Mouse (Mus musculus) olfactory bulb, adult 2 months (tissue): ENCODE results near the gene Gm45233. TPM values are rescaled to one million over a fixed set of nuclear protein-coding genes. Genes with fewer than 3 reads are reported as not detected.
"Not testable (repeated sequence)": the region's sequence is repeated elsewhere in the genome, so short reads cannot be mapped to it uniquely, and the experiment has no call there.

Source experiments
- H3K27ac ChIP-seq: fragments of 200-500 bp; 2 replicates; pipeline ENCODE4 v1.5.1; 2012; ENCODE audit warnings: low read depth, low read length; ENCODE audit not compliant: insufficient read depth
- H3K4me1 ChIP-seq: fragments of 200-500 bp; 2 replicates; pipeline ENCODE4 v1.6.1; 2012; ENCODE audit warnings: low read length; ENCODE audit not compliant: control insufficient read depth, insufficient read depth
- H3K4me3 ChIP-seq: fragments of 200-500 bp; 2 replicates; pipeline ENCODE4 v1.5.1; 2012; ENCODE audit warnings: mild to moderate bottlenecking, low read depth, low read length, moderate library complexity; ENCODE audit not compliant: insufficient read depth
- CTCF ChIP-seq: fragments of 200-500 bp; IDR thresholded peaks from 2 replicates; pipeline ENCODE4 v1.5.1; 2012; ENCODE audit warnings: low read depth, mild to moderate bottlenecking, low read length, moderate library complexity; ENCODE audit not compliant: insufficient read depth
- POLR2A ChIP-seq: fragments of 200-500 bp; IDR thresholded peaks from 2 replicates; pipeline ENCODE4 v1.6.1; 2012; ENCODE audit warnings: mild to moderate bottlenecking, low read depth, low read length, moderate library complexity; ENCODE audit not compliant: insufficient read depth
- WGBS: fragments of 180-500 bp; shearing (Covaris S2); methylation state at CpG from one replicate; pipeline ENCODE4 v1.1.7; 2018; 5-methylcytosine and 5-hydroxymethylcytosine counted together
- polyA plus RNA-seq: library from polyadenylated mRNA; stranded (reverse); fragments of >200 nt; gene quantifications from 2 replicates; pipeline ENCODE4 v1.2.4, GENCODE M21; 2012; ENCODE audit warnings: low replicate concordance; ENCODE audit not compliant: missing spikeins, insufficient read depth, insufficient read length

Gene Gm45233
- not detected in 2 replicates for polyA plus RNA-seq

DNA sequence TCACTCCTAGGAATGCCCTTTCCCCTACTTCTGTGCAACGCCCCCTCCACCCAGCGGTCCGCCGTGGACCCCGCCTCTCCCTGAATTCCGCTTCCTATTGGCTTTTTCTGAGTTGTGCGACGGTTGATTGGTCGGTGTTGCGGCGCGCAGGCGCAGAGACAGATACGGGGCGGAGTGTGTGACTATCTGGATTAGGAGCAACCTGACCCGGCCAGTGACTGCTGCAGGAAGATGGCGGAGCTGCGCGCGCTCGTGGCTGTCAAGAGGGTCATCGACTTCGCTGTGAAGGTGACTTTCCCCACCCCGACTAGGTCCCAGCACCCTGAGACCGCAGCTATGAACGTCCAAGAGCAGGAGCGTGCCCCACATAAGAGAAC lies at the start of gene Gm45233, which contains the start of gene Etfb:
Gm45233 (plus strand) TSS at position 212 of the 377 bp plus-strand sequence.
Etfb (plus strand) TSS at position 167 of the 377 bp plus-strand sequence.
- H3K27ac ChIP-seq: peak within 1 kb of the TSS; percentile 85
- peaks cover 16% of the 10 kb centered on the region for H3K4me1 ChIP-seq
- peak within 1 kb of the TSS; percentile 62 for H3K4me3 ChIP-seq
- TF ChIP-seq CTCF (no peak), POLR2A (peak; percentile 89)
- WGBS: 0% methylated on average over 27 of the region's 27 CpGs

DNA sequence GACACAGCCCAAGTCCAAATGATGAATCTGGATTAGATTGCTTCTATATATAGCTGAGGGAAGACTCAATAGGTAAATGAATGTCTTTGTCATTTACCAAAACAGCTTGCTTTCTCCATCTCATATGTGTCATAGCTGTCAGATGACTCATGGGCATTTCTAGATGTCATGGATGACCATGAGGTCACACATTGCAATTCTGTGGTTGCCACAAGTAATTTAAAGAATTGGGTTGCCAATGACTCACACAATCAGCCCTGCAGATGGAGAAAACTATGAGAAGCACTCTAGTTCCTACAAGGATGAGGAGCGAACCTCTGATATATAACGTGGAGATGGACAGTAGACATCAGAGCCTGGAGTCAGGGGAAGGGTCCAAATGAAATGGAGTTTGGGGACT lies 44.4 kb upstream of the Gm45233 start:
- TF ChIP-seq CTCF (no peak), POLR2A (no peak)
- H3K4me3 ChIP-seq: no peak overlapping the region
- H3K4me1 ChIP-seq: no peaks in the 10 kb centered on the region
- H3K27ac ChIP-seq: no peak overlapping the region
- 90% methylated on average over 2 of the region's 2 CpGs for WGBS

DNA sequence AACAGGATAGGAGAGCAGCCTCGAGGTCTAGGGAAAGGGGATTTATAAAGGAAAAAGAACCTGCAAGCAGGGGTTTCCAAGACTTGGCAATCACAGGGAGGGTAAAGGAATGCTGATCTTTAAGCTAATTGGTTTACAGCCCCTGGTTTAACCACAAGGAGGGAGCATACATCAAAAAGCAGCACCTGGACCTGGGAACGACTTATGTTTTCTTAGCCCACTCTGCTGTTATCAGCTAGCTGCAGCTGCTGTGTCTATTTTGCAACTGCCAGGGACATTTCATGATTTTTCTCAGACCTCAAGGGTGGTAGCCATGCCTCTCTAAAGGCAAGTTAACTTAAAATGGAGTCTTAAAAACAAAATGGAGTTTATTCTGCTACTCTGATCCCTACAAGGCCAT lies 41.2 kb upstream of the Gm45233 start:
- Histone ChIP-seq H3K4me3 (no peak overlapping the region), H3K27ac (no peak overlapping the region), H3K4me1 (no peaks in the 10 kb centered on the region)
- TF ChIP-seq CTCF: no peak
- no peak for TF ChIP-seq POLR2A
- 48% methylated on average over 2 of the region's 2 CpGs for WGBS

DNA sequence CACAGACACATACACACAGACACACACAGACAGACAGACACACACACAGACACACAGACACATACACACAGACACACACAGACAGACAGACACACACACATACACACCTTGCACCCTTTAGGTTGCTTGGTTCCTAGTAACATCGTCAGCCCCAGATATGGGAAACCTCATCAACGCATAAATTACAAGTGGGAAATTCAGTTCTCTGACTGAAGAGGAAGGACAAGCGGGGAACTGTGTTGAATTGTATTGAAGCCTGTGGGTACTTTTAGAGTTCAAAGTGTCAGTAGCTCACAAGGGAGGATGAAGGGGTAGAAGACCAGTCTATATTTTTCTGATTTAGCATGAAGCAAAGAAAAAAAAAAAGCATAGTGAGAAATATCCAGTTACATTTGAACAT lies 36.4 kb upstream of the Gm45233 start:
- TF ChIP-seq POLR2A: no peak
- no peak for TF ChIP-seq CTCF
- WGBS: 81% methylated on average over 3 of the region's 3 CpGs
- Histone ChIP-seq H3K4me1 (no peaks in the 10 kb centered on the region), H3K4me3 (no peak overlapping the region), H3K27ac (no peak overlapping the region)

DNA sequence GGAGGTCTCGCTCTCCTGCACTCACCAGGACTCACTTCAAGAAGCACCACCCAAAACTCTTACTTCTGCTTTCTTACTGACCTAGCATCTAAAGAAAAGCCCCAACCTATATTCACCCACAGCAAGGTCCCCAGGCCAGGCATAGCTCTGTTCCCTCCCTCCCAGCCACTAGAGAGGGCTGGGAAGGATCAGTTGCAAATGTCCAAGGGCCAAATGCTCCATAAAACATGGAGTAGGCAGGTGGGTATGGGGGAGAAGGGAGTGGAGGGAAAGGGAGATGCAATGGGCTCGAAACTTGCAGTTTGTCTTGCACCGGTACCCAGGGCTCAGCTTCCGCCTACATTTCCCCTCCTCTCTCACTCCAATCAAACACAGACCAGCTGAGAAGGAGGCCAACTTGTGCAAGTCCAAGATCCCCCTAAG lies 35.8 kb upstream of the Gm45233 start, which contains the start of gene Siglecg:
Siglecg (plus strand) TSS at position 74 of the 423 bp plus-strand sequence.
- H3K4me3 ChIP-seq: no peak within 1 kb of the TSS
- WGBS: 78% methylated on average over 4 of the region's 4 CpGs
- no peaks in the 10 kb centered on the region for H3K4me1 ChIP-seq
- TF ChIP-seq POLR2A (no peak), CTCF (no peak)
- H3K27ac ChIP-seq: no peak within 1 kb of the TSS

DNA sequence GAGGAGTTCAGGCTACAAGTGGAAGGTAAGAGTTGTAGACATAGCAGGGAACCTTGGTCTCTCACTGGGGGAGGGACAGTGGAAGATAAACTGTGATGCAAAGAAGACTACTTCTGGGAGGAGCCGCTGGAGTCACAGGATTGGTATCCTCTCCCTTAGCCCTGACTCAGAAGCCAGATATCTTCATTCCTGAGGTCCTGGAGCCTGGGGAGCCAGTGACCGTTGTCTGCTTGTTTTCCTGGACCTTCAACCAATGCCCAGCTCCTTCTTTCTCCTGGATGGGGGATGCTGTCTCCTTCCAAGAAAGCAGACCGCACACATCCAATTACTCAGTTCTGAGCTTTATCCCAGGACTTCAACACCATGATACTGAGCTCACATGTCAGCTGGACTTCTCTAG lies 34.8 kb upstream of the Gm45233 start:
- TF ChIP-seq POLR2A: no peak
- TF ChIP-seq CTCF: no peak
- Histone ChIP-seq H3K4me1 (no peaks in the 10 kb centered on the region), H3K4me3 (no peak overlapping the region), H3K27ac (no peak overlapping the region)
- 84% methylated on average over 3 of the region's 3 CpGs for WGBS

DNA sequence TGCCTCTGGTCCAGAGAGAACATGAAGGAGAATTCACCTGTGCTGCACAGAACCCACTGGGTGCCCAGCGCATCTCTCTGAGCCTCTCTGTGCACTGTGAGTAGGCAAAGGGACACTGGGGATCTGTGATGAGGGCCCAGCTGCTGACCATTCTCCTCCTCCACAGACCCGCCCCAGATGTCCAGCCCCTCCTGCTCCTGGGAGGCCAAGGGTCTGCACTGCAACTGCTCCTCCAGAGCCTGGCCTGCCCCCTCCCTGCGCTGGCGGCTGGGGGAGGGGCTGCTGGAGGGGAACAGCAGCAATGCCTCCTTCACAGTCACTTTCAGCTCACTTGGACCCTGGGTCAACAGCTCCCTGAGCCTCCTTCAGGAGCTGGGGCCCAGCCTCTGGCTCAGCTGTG lies 32.2 kb upstream of the Gm45233 start:
- not testable (repeated sequence) for H3K4me1 ChIP-seq, H3K4me3 ChIP-seq, H3K27ac ChIP-seq
- WGBS: 40% methylated on average over 4 of the region's 4 CpGs

DNA sequence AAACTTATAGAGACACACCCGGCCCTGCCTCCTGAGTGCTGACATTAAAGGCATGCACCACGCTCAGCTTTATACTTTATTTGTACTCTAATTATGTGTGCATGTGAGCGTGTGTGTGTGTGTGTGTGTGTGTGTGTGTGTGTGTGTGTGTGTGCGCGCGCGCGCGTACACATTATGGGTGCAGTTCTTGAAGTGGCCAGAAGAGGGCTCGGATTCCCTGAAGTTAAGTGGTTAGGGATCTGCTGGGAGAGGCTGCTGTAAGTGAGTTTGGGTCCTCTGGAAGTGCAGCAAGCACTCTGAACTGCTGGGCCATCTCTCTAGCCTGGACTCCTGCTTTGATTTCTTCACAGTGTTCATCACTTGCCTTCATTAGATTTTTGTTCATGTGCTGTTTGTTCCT lies 26.6 kb upstream of the Gm45233 start:
- TF ChIP-seq POLR2A: no peak
- TF ChIP-seq CTCF: no peak
- Histone ChIP-seq H3K4me1 (no peaks in the 10 kb centered on the region), H3K27ac (no peak overlapping the region), H3K4me3 (no peak overlapping the region)
- 89% methylated on average over 10 of the region's 10 CpGs for WGBS

DNA sequence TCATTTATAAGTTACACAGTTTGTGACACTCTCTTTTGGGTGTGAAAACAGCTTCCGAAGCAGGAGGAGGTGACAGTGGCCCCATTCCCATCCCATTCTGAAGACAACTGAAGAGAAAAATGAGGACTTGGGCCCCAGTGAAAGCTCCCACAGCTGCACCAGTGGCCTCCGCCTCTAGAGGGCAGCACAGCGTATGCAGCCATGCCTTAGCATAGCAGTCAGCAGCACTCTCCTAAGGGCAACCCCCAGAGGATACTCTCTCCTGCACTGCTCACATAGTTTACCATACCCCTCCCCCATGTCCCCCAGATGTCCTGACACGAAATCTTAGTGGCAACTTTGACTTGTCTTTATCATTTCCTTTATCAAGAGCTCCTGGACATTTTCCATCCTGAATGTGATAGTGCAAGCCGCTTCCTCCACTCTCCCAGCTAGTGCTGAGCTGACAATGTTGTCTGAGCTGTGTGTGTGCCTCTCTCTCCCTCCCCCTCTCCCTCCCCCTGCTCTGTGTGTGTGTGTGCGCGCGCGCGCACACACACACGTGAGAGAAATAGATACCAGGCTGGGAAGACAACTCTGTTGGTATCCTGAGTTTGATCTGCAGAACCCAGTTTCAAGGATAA lies 20.8 kb upstream of the Gm45233 start:
- 6% methylated on average over 11 of the region's 11 CpGs for WGBS
- TF ChIP-seq CTCF: peak; percentile 87
- no peak for TF ChIP-seq POLR2A
- Histone ChIP-seq H3K4me1 (peaks cover 2% of the 10 kb centered on the region; the same call in 1 of the 2 replicates), H3K4me3 (no peak overlapping the region), H3K27ac (no peak overlapping the region)

DNA sequence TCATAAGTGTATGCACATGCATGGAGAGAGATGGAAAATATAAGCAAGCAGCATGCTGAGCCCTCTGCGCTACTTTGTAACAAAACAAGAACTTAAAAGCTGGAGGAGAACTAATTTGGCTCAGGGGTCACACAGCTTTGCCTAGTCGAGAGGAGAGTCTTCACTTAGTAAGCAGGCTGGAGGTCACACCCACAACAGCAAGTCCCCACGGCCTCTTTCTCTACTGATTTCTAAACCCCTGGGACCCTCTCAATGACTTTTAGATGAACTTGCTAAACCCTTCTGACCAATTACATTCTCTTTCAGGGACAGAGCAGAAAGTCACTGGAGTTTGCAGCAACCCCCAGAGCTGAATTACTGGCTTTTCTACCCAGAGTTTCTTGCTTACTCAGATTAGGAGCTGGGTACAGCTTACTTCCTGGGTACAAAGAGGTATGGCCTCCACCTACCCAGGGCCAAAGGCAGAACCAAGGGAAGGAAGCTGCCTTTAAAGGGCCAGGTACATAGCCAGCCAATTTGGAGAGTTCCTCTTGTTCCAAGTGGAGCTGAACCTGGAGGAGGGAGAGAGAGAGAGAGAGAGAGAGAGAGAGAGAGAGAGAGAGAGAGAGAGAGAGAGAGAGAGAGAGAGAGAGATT lies 19.8 kb upstream of the Gm45233 start:
- no peak for TF ChIP-seq CTCF
- no peak for TF ChIP-seq POLR2A
- Histone ChIP-seq H3K4me1 (peaks cover 2% of the 10 kb centered on the region; the same call in 1 of the 2 replicates), H3K4me3 (no peak overlapping the region), H3K27ac (no peak overlapping the region)
- WGBS: 64% methylated on average over 3 of the region's 3 CpGs
